ENCODE assay signal across 23 mouse cellular contexts in genomic region chr5:113831741-113832140, GRCm38 (mm10). TPM values are rescaled to one million over a fixed set of nuclear protein-coding genes. Genes with fewer than 3 reads are reported as not detected.
DNase-seq lines count a peak whose midpoint lies in the region; ATAC-seq lines count a peak whose summit lies in the region.
"Had no signal": no experiment of that assay in that cellular context is flagged by ENCODE, and none has a peak within 500 bp of the region (broad histone marks: within the 10 kb centered on the region; RNA-seq: fewer than 3 reads in every experiment).

No protein-coding gene starts in this region.

- H3K4me2 ChIP-seq in embryonic facial prominence, embryonic 12.5 days (replicated peaks) = no peak overlapping the region
- no peak overlapping the region for H3K4me2 ChIP-seq in kidney, embryonic 14.5 days (replicated peaks; ENCODE audit: low read depth, low read length)
- H3K4me2 ChIP-seq: embryonic facial prominence, embryonic 13.5 days; forebrain, embryonic 13.5 days; heart, embryonic 13.5 days; hindbrain, embryonic 15.5 days had no signal

- no peaks in the 10 kb centered on the region for H3K9me3 ChIP-seq in embryonic facial prominence, embryonic 12.5 days
- H3K9me3 ChIP-seq in embryonic facial prominence, embryonic 10.5 days = no peaks in the 10 kb centered on the region
- no peaks in the 10 kb centered on the region for H3K9me3 ChIP-seq in kidney, embryonic 14.5 days (ENCODE audit: control insufficient read depth, low read length)
- H3K9me3 ChIP-seq: embryonic facial prominence, embryonic 13.5 days; forebrain, embryonic 13.5 days; heart, embryonic 13.5 days; hindbrain, embryonic 10.5 days; hindbrain, embryonic 15.5 days had no signal

- no peaks in the 10 kb centered on the region for H3K36me3 ChIP-seq in embryonic facial prominence, embryonic 12.5 days
- no peaks in the 10 kb centered on the region for H3K36me3 ChIP-seq in embryonic facial prominence, embryonic 10.5 days (replicated peaks)
- H3K36me3 ChIP-seq in kidney, embryonic 14.5 days (ENCODE audit: control insufficient read depth, insufficient read depth, low read length) = no peaks in the 10 kb centered on the region
- H3K36me3 ChIP-seq: embryonic facial prominence, embryonic 13.5 days; heart, embryonic 13.5 days; hindbrain, embryonic 10.5 days; hindbrain, embryonic 15.5 days had no signal

- no peak for DNase-seq in embryonic facial prominence, embryonic 10.5 days (ENCODE audit: low spot score)
- no peak for DNase-seq in kidney, postnatal 25 days
- DNase-seq in thymus, postnatal 25 days = peak; percentile 56
- DNase-seq in thymus, adult 18-20 months = no peak
- DNase-seq in naive thymus-derived CD4-positive, alpha-beta T cell, adult 2 months (ENCODE audit: low read depth) = peak; percentile 52
- no peak for DNase-seq in urinary bladder, adult 18-20 months (ENCODE audit: low spot score in 2 of 2)
- DNase-seq: adrenal gland, adult 8-10 months; adrenal gland, postnatal 36 days; cerebellum, adult 11 months; cerebellum, adult 8-10 months; cerebellum, postnatal 14 days; embryo, embryonic 11 days; gastrocnemius, adult 2 months; gastrocnemius, postnatal 25 days; heart, postnatal 14 days had no signal

- no peaks in the 10 kb centered on the region for H3K27me3 ChIP-seq in embryonic facial prominence, embryonic 12.5 days
- no peaks in the 10 kb centered on the region for H3K27me3 ChIP-seq in embryonic facial prominence, embryonic 10.5 days (replicated peaks; ENCODE audit: low read depth, poor library complexity, severe bottlenecking)
- no peaks in the 10 kb centered on the region for H3K27me3 ChIP-seq in kidney, embryonic 14.5 days (ENCODE audit: control insufficient read depth, insufficient read depth, low read length)
- H3K27me3 ChIP-seq: embryonic facial prominence, embryonic 13.5 days; forebrain, embryonic 13.5 days; heart, embryonic 13.5 days; hindbrain, embryonic 15.5 days had no signal

- no peak overlapping the region for H3K4me3 ChIP-seq in embryonic facial prominence, embryonic 12.5 days
- no peak overlapping the region for H3K4me3 ChIP-seq in embryonic facial prominence, embryonic 10.5 days
- no peak overlapping the region for H3K4me3 ChIP-seq in kidney, embryonic 14.5 days (ENCODE audit: low read length)
- H3K4me3 ChIP-seq: embryonic facial prominence, embryonic 13.5 days; forebrain, embryonic 13.5 days; gastrocnemius, adult 2 months; heart, embryonic 13.5 days; hindbrain, embryonic 10.5 days; hindbrain, embryonic 15.5 days had no signal

- peaks cover 2% of the 10 kb centered on the region; the same call in 1 of the 2 replicates for H3K4me1 ChIP-seq in embryonic facial prominence, embryonic 12.5 days
- peaks cover 16% of the 10 kb centered on the region for H3K4me1 ChIP-seq in embryonic facial prominence, embryonic 10.5 days
- H3K4me1 ChIP-seq in kidney, embryonic 14.5 days (ENCODE audit: control insufficient read depth, insufficient read depth, low read length) = 0 out of 2 replicates have a peak, but pooled peaks cover 3% of the 10 kb centered on the region
- H3K4me1 ChIP-seq: embryonic facial prominence, embryonic 13.5 days; heart, embryonic 13.5 days; hindbrain, embryonic 15.5 days had no signal

- WGBS in embryonic facial prominence, embryonic 12.5 days = 73% methylated on average over 3 of the region's 3 CpGs
- WGBS in embryonic facial prominence, embryonic 10.5 days = 72% methylated on average over 3 of the region's 3 CpGs
- 50% methylated on average over 3 of the region's 3 CpGs for WGBS in kidney, embryonic 14.5 days

- ATAC-seq in embryonic facial prominence, embryonic 12.5 days (ENCODE audit: insufficient number of reproducible peaks, insufficient read depth, low FRiP score, low TSS enrichment) = 0 out of 2 replicates have a peak, but pooled peaks have one; percentile 28
- ATAC-seq in kidney, embryonic 14.5 days (ENCODE audit: low FRiP score, low TSS enrichment) = no peak
- ATAC-seq: forebrain, embryonic 13.5 days had no signal

- no peak overlapping the region for H3K9ac ChIP-seq in embryonic facial prominence, embryonic 12.5 days
- H3K9ac ChIP-seq in kidney, embryonic 14.5 days (ENCODE audit: low read depth, low read length) = 0 out of 2 replicates have a peak overlapping the region, but pooled peaks have one; percentile 7
- H3K9ac ChIP-seq: embryonic facial prominence, embryonic 13.5 days; forebrain, embryonic 13.5 days; heart, embryonic 13.5 days; hindbrain, embryonic 15.5 days had no signal

- H3K27ac ChIP-seq in embryonic facial prominence, embryonic 12.5 days = no peak overlapping the region
- no peak overlapping the region for H3K27ac ChIP-seq in embryonic facial prominence, embryonic 10.5 days (replicated peaks)
- no peak overlapping the region for H3K27ac ChIP-seq in kidney, embryonic 14.5 days (ENCODE audit: low read depth, low read length)
- H3K27ac ChIP-seq: embryonic facial prominence, embryonic 13.5 days; forebrain, embryonic 13.5 days; gastrocnemius, adult 2 months; heart, embryonic 13.5 days; hindbrain, embryonic 15.5 days had no signal

RNA-seq across cellular contexts. Expression of gene Selplg, which starts 0.7 kb away (rescaled TPM):
- 1.5 and 1.9 TPM in 2 replicates for polyA plus RNA-seq in embryonic facial prominence, embryonic 12.5 days (2016; fragmentation: Nextera tagmentation; extraction: Ambion mirVana)
- 0.58 and 0.83 TPM in 2 replicates for polyA plus RNA-seq in embryonic facial prominence, embryonic 10.5 days (2016; fragmentation: Nextera tagmentation; extraction: Ambion mirVana)
- polyA plus RNA-seq in kidney, embryonic 14.5 days (2014; fragmentation: Nextera tagmentation; extraction: Ambion mirVana) = 1.2 and 1.4 TPM in 2 replicates

RNA-seq across cellular contexts. Expression of gene Tmem119, which starts 31.4 kb away (rescaled TPM):
- 116 and 118 TPM in 2 replicates for polyA plus RNA-seq in embryonic facial prominence, embryonic 12.5 days (2016; fragmentation: Nextera tagmentation; extraction: Ambion mirVana)
- 72.7 and 83.3 TPM in 2 replicates for polyA plus RNA-seq in embryonic facial prominence, embryonic 10.5 days (2016; fragmentation: Nextera tagmentation; extraction: Ambion mirVana)
- 17.6 and 24.8 TPM in 2 replicates for polyA plus RNA-seq in kidney, embryonic 14.5 days (2014; fragmentation: Nextera tagmentation; extraction: Ambion mirVana)
- polyA plus RNA-seq: inflammation-experienced regulatory T-cells, adult 6 months had no signal

RNA-seq across cellular contexts. Expression of gene Iscu, which starts 59.2 kb away (rescaled TPM):
- polyA plus RNA-seq in embryonic facial prominence, embryonic 12.5 days (2016; fragmentation: Nextera tagmentation; extraction: Ambion mirVana) = 109 and 111 TPM in 2 replicates
- polyA plus RNA-seq in embryonic facial prominence, embryonic 10.5 days (2016; fragmentation: Nextera tagmentation; extraction: Ambion mirVana) = 99.7 and 103 TPM in 2 replicates
- 106 and 129 TPM in 2 replicates for polyA plus RNA-seq in kidney, embryonic 14.5 days (2014; fragmentation: Nextera tagmentation; extraction: Ambion mirVana)

RNA-seq across cellular contexts. Expression of gene Sart3, which starts 59.4 kb away (rescaled TPM):
- polyA plus RNA-seq in embryonic facial prominence, embryonic 12.5 days (2016; fragmentation: Nextera tagmentation; extraction: Ambion mirVana) = 87.8 and 88.3 TPM in 2 replicates
- polyA plus RNA-seq in embryonic facial prominence, embryonic 10.5 days (2016; fragmentation: Nextera tagmentation; extraction: Ambion mirVana) = 79.0 and 80.9 TPM in 2 replicates
- polyA plus RNA-seq in kidney, embryonic 14.5 days (2014; fragmentation: Nextera tagmentation; extraction: Ambion mirVana) = 30.0 and 53.0 TPM in 2 replicates

Comparison
In these comparisons a context has a peak if more than half of its experiments do, and no peak if none do; other contexts are left out.
1. DNase-seq: peak in thymus, postnatal 25 days (single experiment) and naive thymus-derived CD4-positive, alpha-beta T cell, adult 2 months (single experiment); none in embryonic facial prominence, embryonic 10.5 days (single experiment), kidney, postnatal 25 days (0 of 2), thymus, adult 18-20 months (0 of 2) and urinary bladder, adult 18-20 months (0 of 2).